Mouse (Mus musculus): ENCODE data around the gene Orai2. TPM values are rescaled to one million over a fixed set of nuclear protein-coding genes. Genes with fewer than 3 reads are reported as not detected.
A peak's percentile ranks its signal among the peaks of the same experiment; 100 is the strongest.
"Not testable (repeated sequence)": the region's sequence is repeated elsewhere in the genome, so short reads cannot be mapped to it uniquely, and the experiment has no call there.

Orai2 gene
- polyA plus RNA-seq, 1 experiment, result 10.0 TPM

- DNase-seq (ENCODE audit: low read depth), result no peak
These were observed 32.7 kb downstream of the Orai2 start for GRCm38 (mm10) chr5:136137658-136138274.

- DNase-seq (ENCODE audit: low read depth), result no peak
These were observed 34.1 kb downstream of the Orai2 start for GRCm38 (mm10) chr5:136136292-136136990.

GRCm38 (mm10) chr5:136135571-136136291 is 34.8 kb downstream of the Orai2 start, which contains the start of the genes Lrwd1 and Alkbh4:
TSS of gene Lrwd1 (minus strand) at chr5:136136074.
TSS of gene Alkbh4 (plus strand) at chr5:136136146.
- DNase-seq (ENCODE audit: low read depth), result peak; percentile 50

GRCm38 (mm10) chr5:136122165-136122564 is 48.3 kb downstream of the Orai2 start:
- no peak for DNase-seq (ENCODE audit: low read depth)

- DNase-seq (ENCODE audit: low read depth), result no peak
These were observed 53.8 kb downstream of the Orai2 start for GRCm38 (mm10) chr5:136116784-136117112.

- DNase-seq (ENCODE audit: low read depth), result no peak
These were observed 54.4 kb downstream of the Orai2 start, which contains the start of gene Polr2j for GRCm38 (mm10) chr5:136115891-136116783. TSS of gene Polr2j (plus strand) at chr5:136116631.

- not testable (repeated sequence) for DNase-seq (ENCODE audit: low read depth)
These were observed 57.0 kb downstream of the Orai2 start for GRCm38 (mm10) chr5:136113546-136113945.

- DNase-seq (ENCODE audit: low read depth), result no peak
These were observed 61.5 kb downstream of the Orai2 start for GRCm38 (mm10) chr5:136109042-136109441.

- no peak for DNase-seq (ENCODE audit: low read depth)
These were observed 62.0 kb downstream of the Orai2 start for GRCm38 (mm10) chr5:136108486-136108885.

- DNase-seq (ENCODE audit: low read depth), result no peak
These were observed 66.0 kb downstream of the Orai2 start for GRCm38 (mm10) chr5:136104511-136104910.

- no peak for DNase-seq (ENCODE audit: low read depth)
These were observed 68.3 kb downstream of the Orai2 start for GRCm38 (mm10) chr5:136102099-136102820.

- no peak for DNase-seq (ENCODE audit: low read depth)
These were observed 72.0 kb downstream of the Orai2 start for GRCm38 (mm10) chr5:136098536-136098935.

Other genes starting within 250 kb of the Orai2 start
- 138 and 165 TPM in 2 replicates for gene Ywhag, start 236.1 kb downstream of the Orai2 start, polyA plus RNA-seq (2012; rRNA removed)
- 12.2 and 15.4 TPM in 2 replicates for gene Ssc4d, start 196.2 kb downstream of the Orai2 start, polyA plus RNA-seq (2012; rRNA removed)
- gene Zp3, start 190.6 kb downstream of the Orai2 start, polyA plus RNA-seq (2012; rRNA removed), result not detected in 2 replicates
- 44.3 and 51.7 TPM in 2 replicates for gene Dtx2, start 175.9 kb downstream of the Orai2 start, polyA plus RNA-seq (2012; rRNA removed)
- gene Upk3b, start 132.2 kb downstream of the Orai2 start, polyA plus RNA-seq (2012; rRNA removed), result 29.6 and 32.1 TPM in 2 replicates
- 0.99 and 1.1 TPM in 2 replicates for gene Upk3bl, start 116.2 kb downstream of the Orai2 start, polyA plus RNA-seq (2012; rRNA removed)
- 11.2 and 12.8 TPM in 2 replicates for gene Rasa4, start 86.8 kb downstream of the Orai2 start, polyA plus RNA-seq (2012; rRNA removed)
- 91.4 and 107 TPM in 2 replicates for gene Polr2j, start 54.1 kb downstream of the Orai2 start, polyA plus RNA-seq (2012; rRNA removed)
- gene Lrwd1, start 34.6 kb downstream of the Orai2 start, polyA plus RNA-seq (2012; rRNA removed), result 19.4 and 22.3 TPM in 2 replicates
- 10.8 and 11.2 TPM in 2 replicates for gene Alkbh4, start 34.6 kb downstream of the Orai2 start, polyA plus RNA-seq (2012; rRNA removed)
- 11.9 and 12.9 TPM in 2 replicates for gene Prkrip1, start 28.2 kb upstream of the Orai2 start, polyA plus RNA-seq (2012; rRNA removed)
- gene Sh2b2, start 75.8 kb upstream of the Orai2 start, polyA plus RNA-seq (2012; rRNA removed), result 28.1 and 31.8 TPM in 2 replicates